Mouse (Mus musculus): ENCODE data around the gene Ppp3ca. TPM values are rescaled to one million over a fixed set of nuclear protein-coding genes. Genes with fewer than 3 reads are reported as not detected.

Ppp3ca gene
- polyA plus RNA-seq, 1 experiment from 2014 or later: 52.2 TPM

DNA sequence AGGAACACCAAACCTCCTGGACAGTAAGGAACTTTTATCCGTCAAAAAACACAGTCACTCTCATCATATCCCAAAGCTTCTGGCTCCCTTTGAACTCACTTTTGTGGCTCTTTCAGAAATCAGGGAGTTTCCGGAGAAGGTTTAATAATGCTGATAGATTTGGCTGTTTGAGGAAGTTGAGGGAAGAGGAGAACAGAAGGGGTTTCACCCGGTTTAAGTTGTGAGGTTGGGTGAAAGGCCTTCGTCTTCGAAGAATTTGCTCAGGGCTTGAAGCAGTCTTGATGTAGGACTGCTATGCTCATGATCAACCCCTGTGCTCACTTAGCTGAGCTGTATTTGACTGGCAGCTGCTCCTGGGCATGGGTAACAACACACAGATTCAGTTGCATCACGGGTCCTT, 86.2 kb downstream of the Ppp3ca start:
- Histone ChIP-seq H3K36me3 (ENCODE audit: control insufficient read depth, insufficient read depth, low read length) (no peaks in the 10 kb centered on the region), H3K4me2 (no peak overlapping the region), H3K4me1 (ENCODE audit: control insufficient read depth, insufficient read depth, low read length) (no peaks in the 10 kb centered on the region), H3K4me3 (ENCODE audit: low read depth, low read length) (no peak overlapping the region), H3K9ac (ENCODE audit: low read depth, low read length) (no peak overlapping the region), H3K9me3 (replicated peaks; ENCODE audit: control insufficient read depth, low read length) (no peaks in the 10 kb centered on the region), H3K27ac (ENCODE audit: low read depth, low read length) (no peak overlapping the region), H3K27me3 (ENCODE audit: control insufficient read depth, insufficient read depth, low read length) (no peaks in the 10 kb centered on the region)
- no peak for ATAC-seq (replicated peaks; ENCODE audit: insufficient number of reproducible peaks, low FRiP score, low TSS enrichment)
- 85% methylated on average over 6 of the region's 6 CpGs for WGBS (ENCODE audit: insufficient replicate concordance)

- Histone ChIP-seq H3K4me3 (ENCODE audit: low read depth, low read length) (no peak overlapping the region), H3K4me1 (ENCODE audit: control insufficient read depth, insufficient read depth, low read length) (peaks cover 6% of the 10 kb centered on the region; the same call in 1 of the 2 replicates), H3K36me3 (ENCODE audit: control insufficient read depth, insufficient read depth, low read length) (no peaks in the 10 kb centered on the region), H3K4me2 (no peak overlapping the region), H3K9ac (ENCODE audit: low read depth, low read length) (no peak overlapping the region), H3K27ac (ENCODE audit: low read depth, low read length) (no peak overlapping the region), H3K9me3 (replicated peaks; ENCODE audit: control insufficient read depth, low read length) (no peaks in the 10 kb centered on the region), H3K27me3 (ENCODE audit: control insufficient read depth, insufficient read depth, low read length) (no peaks in the 10 kb centered on the region)
- no peak for ATAC-seq (replicated peaks; ENCODE audit: insufficient number of reproducible peaks, low FRiP score, low TSS enrichment)
- WGBS (ENCODE audit: insufficient replicate concordance): 93% methylated on average over 12 of the region's 12 CpGs
Measured at GRCm38 (mm10) chr3:136759446-136759845, 89.5 kb downstream of the Ppp3ca start.

DNA sequence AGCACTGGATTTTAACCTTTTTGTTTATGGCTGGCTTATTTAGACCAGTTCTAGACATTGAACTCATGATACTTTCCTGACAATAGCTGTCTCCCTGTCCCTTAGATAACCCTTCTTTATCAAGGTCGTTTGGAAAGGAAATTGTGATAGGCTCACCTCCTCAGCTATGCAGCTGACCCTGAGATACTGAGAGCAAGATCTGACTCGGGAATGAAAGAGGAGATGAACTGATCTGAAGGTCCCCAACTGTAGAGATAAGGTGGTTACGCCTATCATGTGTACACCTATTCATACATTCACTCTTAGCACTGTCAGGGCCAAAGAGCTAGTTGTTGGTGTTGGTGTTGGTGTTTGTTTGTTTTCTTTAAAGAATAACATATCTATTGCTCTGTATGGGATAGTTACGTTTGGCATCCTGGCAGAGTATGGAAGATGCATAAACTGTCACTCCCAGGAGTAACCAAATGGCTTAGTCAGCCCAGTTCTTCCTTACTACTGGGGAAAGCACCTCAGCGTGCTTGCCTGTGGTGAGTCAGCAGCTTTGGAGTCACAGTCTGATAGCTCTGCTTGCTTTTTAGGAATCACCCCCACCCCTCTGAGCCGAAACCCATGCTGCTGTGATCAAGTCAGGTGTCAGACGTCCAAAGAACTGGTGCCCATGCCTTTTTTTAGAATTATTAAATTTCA, 91.5 kb downstream of the Ppp3ca start:
- ATAC-seq (replicated peaks; ENCODE audit: insufficient number of reproducible peaks, low FRiP score, low TSS enrichment): no peak
- no peak overlapping the region for H3K4me2 ChIP-seq
- H3K27ac ChIP-seq (ENCODE audit: low read depth, low read length): no peak overlapping the region
- H3K9ac ChIP-seq (ENCODE audit: low read depth, low read length): no peak overlapping the region
- 37% methylated on average over 7 of the region's 7 CpGs for WGBS (ENCODE audit: insufficient replicate concordance)
- peaks cover 6% of the 10 kb centered on the region; the same call in 1 of the 2 replicates for H3K4me1 ChIP-seq (ENCODE audit: control insufficient read depth, insufficient read depth, low read length)
- no peak overlapping the region for H3K4me3 ChIP-seq (ENCODE audit: low read depth, low read length)
- no peaks in the 10 kb centered on the region for H3K36me3 ChIP-seq (ENCODE audit: control insufficient read depth, insufficient read depth, low read length)
- H3K27me3 ChIP-seq (ENCODE audit: control insufficient read depth, insufficient read depth, low read length): no peaks in the 10 kb centered on the region
- no peaks in the 10 kb centered on the region for H3K9me3 ChIP-seq (replicated peaks; ENCODE audit: control insufficient read depth, low read length)

DNA sequence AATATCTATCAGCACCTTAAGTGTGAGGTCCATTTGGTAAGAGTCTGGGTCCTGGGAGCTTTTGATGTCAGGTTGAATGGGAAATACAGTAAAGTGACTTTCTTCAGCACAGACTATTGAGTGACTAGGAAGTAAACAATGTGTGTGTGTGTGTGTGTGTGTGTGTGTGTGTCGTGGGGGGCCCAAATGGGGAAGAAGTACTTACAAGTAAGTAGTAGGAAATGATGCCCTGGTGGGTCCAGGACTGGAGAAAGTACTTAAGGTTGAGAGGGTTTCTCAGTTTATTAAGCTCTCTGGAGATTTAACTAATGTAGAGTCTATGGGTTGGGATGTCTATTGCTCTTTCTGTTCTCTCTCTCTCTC, 92.0 kb downstream of the Ppp3ca start:
- no peak overlapping the region for H3K9ac ChIP-seq (ENCODE audit: low read depth, low read length)
- H3K9me3 ChIP-seq (replicated peaks; ENCODE audit: control insufficient read depth, low read length): no peaks in the 10 kb centered on the region
- H3K4me1 ChIP-seq (ENCODE audit: control insufficient read depth, insufficient read depth, low read length): peaks cover 6% of the 10 kb centered on the region; the same call in 1 of the 2 replicates
- no peak overlapping the region for H3K4me2 ChIP-seq
- 61% methylated on average over 1 of the region's 1 CpGs for WGBS (ENCODE audit: insufficient replicate concordance)
- no peak for ATAC-seq (replicated peaks; ENCODE audit: insufficient number of reproducible peaks, low FRiP score, low TSS enrichment)
- H3K36me3 ChIP-seq (ENCODE audit: control insufficient read depth, insufficient read depth, low read length): no peaks in the 10 kb centered on the region
- no peak overlapping the region for H3K27ac ChIP-seq (ENCODE audit: low read depth, low read length)
- H3K4me3 ChIP-seq (ENCODE audit: low read depth, low read length): no peak overlapping the region
- H3K27me3 ChIP-seq (ENCODE audit: control insufficient read depth, insufficient read depth, low read length): no peaks in the 10 kb centered on the region

DNA sequence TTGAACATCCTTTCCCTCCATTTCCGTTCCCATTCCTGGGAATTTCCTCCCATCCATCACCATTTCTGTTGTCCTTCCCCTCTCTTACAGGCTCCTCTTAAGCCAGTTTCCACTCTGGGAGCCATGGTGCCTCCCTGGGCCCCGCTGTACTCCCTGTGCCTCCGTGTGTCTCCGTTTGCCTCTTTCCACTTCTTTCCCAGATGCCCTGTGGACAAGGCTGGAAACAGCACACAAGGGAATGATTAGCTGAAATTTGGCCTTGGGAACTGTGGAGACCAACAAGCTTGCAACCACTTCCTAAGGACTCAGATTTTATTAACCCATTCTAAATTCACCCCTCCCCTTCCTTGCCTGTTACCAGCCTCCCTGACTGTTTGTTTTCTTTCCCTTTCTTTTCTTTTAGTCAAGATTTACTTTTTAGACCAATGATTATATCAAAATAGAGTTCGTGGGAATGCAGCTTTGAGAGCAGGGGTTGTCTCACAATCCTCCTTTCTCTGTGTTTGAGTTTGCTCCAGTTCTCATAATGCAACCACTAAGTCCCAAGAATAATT, 93.9 kb downstream of the Ppp3ca start:
- Histone ChIP-seq H3K36me3 (ENCODE audit: control insufficient read depth, insufficient read depth, low read length) (no peaks in the 10 kb centered on the region), H3K27ac (ENCODE audit: low read depth, low read length) (no peak overlapping the region; the same call in 1 of the 2 replicates), H3K27me3 (ENCODE audit: control insufficient read depth, insufficient read depth, low read length) (no peaks in the 10 kb centered on the region), H3K4me2 (no peak overlapping the region), H3K4me3 (ENCODE audit: low read depth, low read length) (no peak overlapping the region), H3K9ac (ENCODE audit: low read depth, low read length) (no peak overlapping the region), H3K9me3 (replicated peaks; ENCODE audit: control insufficient read depth, low read length) (no peaks in the 10 kb centered on the region), H3K4me1 (ENCODE audit: control insufficient read depth, insufficient read depth, low read length) (peaks cover 9% of the 10 kb centered on the region; the same call in 1 of the 2 replicates)
- WGBS (ENCODE audit: insufficient replicate concordance): 47% methylated on average over 5 of the region's 5 CpGs
- ATAC-seq (replicated peaks; ENCODE audit: insufficient number of reproducible peaks, low FRiP score, low TSS enrichment): no peak

- Histone ChIP-seq H3K36me3 (ENCODE audit: control insufficient read depth, insufficient read depth, low read length) (no peaks in the 10 kb centered on the region), H3K27ac (ENCODE audit: low read depth, low read length) (no peak overlapping the region), H3K27me3 (ENCODE audit: control insufficient read depth, insufficient read depth, low read length) (no peaks in the 10 kb centered on the region), H3K4me2 (no peak overlapping the region), H3K9me3 (replicated peaks; ENCODE audit: control insufficient read depth, low read length) (no peaks in the 10 kb centered on the region), H3K4me1 (ENCODE audit: control insufficient read depth, insufficient read depth, low read length) (peaks cover 13% of the 10 kb centered on the region), H3K4me3 (ENCODE audit: low read depth, low read length) (no peak overlapping the region), H3K9ac (ENCODE audit: low read depth, low read length) (no peak overlapping the region)
- 29% methylated on average over 2 of the region's 2 CpGs for WGBS (ENCODE audit: insufficient replicate concordance)
- no peak for ATAC-seq (replicated peaks; ENCODE audit: insufficient number of reproducible peaks, low FRiP score, low TSS enrichment)
Measured at GRCm38 (mm10) chr3:136765569-136765968, 95.6 kb downstream of the Ppp3ca start.

GRCm38 (mm10) chr3:136768775-136769485, 99.0 kb downstream of the Ppp3ca start:
- no peaks in the 10 kb centered on the region for H3K27me3 ChIP-seq (ENCODE audit: control insufficient read depth, insufficient read depth, low read length)
- WGBS (ENCODE audit: insufficient replicate concordance): 76% methylated on average over 5 of the region's 5 CpGs
- H3K36me3 ChIP-seq (ENCODE audit: control insufficient read depth, insufficient read depth, low read length): no peaks in the 10 kb centered on the region
- no peak overlapping the region for H3K27ac ChIP-seq (ENCODE audit: low read depth, low read length)
- ATAC-seq (replicated peaks; ENCODE audit: insufficient number of reproducible peaks, low FRiP score, low TSS enrichment): 0 out of 2 replicates have a peak, but pooled peaks have one; percentile 31
- H3K9me3 ChIP-seq (replicated peaks; ENCODE audit: control insufficient read depth, low read length): no peaks in the 10 kb centered on the region
- H3K4me2 ChIP-seq: no peak overlapping the region
- peaks cover 10% of the 10 kb centered on the region for H3K4me1 ChIP-seq (ENCODE audit: control insufficient read depth, insufficient read depth, low read length)
- H3K4me3 ChIP-seq (ENCODE audit: low read depth, low read length): no peak overlapping the region
- H3K9ac ChIP-seq (ENCODE audit: low read depth, low read length): no peak overlapping the region

- Histone ChIP-seq H3K36me3 (ENCODE audit: control insufficient read depth, insufficient read depth, low read length) (no peaks in the 10 kb centered on the region), H3K9ac (ENCODE audit: low read depth, low read length) (no peak overlapping the region), H3K4me1 (ENCODE audit: control insufficient read depth, insufficient read depth, low read length) (peaks cover 7% of the 10 kb centered on the region), H3K4me3 (ENCODE audit: low read depth, low read length) (no peak overlapping the region), H3K27ac (ENCODE audit: low read depth, low read length) (no peak overlapping the region), H3K27me3 (ENCODE audit: control insufficient read depth, insufficient read depth, low read length) (no peaks in the 10 kb centered on the region), H3K9me3 (replicated peaks; ENCODE audit: control insufficient read depth, low read length) (no peaks in the 10 kb centered on the region), H3K4me2 (no peak overlapping the region)
- 45% methylated on average over 1 of the region's 1 CpGs for WGBS (ENCODE audit: insufficient replicate concordance)
- no peak for ATAC-seq (replicated peaks; ENCODE audit: insufficient number of reproducible peaks, low FRiP score, low TSS enrichment)
Measured at GRCm38 (mm10) chr3:136769486-136769882, 99.6 kb downstream of the Ppp3ca start.
